Mouse (Mus musculus): Measurements from ENCODE around the gene Serpina9.

DNA sequence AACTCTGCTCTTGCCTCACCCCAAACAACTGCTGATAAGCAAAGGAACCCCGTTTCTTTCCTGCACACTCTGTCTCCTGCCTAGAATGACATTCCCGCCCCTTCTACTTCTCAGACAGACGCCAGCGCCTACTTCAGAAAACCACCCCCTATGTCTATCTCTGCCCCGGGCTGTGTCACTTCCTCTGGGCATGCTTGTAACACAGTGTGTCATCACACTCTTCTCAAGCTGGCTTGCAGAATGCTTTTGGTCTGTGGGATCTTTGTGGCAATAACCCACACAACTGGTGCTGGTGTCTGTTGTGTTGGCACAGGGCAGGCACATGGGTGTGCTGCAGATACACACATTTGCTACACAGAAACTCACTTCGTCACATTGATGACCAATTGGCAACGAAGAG lies 20.6 kb downstream of the Serpina9 start:
- no peak for TF ChIP-seq POLR2A (IDR thresholded peaks at IDR 0.05; ENCODE audit: borderline replicate concordance, extremely low read depth, low read depth, low read length)
- TF ChIP-seq CTCF (IDR thresholded peaks at IDR 0.05; ENCODE audit: insufficient read depth, low read length): no peak
